Mouse (Mus musculus): ENCODE measurements at regions not wholly inside any gene's neighbourhood (a gene's known extent, or its start where the extent isn't known, plus 50 kb on each side); places are given as distances from the start of the nearest gene placed in this dataset.

DNA sequence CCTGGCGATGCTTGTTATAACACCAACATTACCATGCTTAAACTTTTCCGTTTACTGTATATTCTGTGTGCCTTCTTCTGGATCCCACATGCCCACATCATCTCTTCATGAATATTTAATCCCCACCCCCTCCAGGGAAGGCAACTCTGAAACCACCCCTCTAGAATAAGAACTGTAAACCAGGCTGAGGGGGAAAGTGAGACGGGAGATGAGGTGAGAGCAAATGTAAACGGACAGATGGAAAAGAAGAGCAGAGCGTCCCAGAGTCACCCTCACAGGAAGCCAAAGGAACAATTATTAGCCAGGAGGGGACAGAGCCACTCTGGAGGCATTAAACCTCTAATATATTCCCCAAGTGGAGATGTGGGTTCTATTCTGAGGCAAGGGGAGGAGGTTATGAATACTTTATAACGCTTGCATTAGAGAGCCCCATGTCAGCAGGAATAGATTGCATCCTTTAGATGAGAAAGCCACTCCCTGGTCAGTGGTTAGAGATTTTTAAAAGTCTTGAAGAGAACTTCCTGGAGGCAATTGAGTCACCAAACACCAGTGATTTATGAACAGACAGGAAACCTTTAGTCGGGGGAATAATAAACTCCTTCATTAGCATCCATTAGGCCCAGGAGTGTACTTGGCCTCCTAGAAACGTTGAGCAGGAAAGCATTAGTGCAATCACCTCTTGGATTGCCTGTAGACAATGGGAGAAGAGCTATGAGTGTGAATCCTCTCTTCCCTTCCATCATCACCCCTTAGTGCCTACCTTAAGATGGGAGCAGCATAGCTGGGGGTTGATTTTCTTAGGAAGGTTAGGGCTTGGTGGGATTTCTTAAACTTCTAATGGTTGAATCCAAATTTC lies 220.1 kb downstream of the Elavl2 start:
- DNase-seq, result no peak

DNA sequence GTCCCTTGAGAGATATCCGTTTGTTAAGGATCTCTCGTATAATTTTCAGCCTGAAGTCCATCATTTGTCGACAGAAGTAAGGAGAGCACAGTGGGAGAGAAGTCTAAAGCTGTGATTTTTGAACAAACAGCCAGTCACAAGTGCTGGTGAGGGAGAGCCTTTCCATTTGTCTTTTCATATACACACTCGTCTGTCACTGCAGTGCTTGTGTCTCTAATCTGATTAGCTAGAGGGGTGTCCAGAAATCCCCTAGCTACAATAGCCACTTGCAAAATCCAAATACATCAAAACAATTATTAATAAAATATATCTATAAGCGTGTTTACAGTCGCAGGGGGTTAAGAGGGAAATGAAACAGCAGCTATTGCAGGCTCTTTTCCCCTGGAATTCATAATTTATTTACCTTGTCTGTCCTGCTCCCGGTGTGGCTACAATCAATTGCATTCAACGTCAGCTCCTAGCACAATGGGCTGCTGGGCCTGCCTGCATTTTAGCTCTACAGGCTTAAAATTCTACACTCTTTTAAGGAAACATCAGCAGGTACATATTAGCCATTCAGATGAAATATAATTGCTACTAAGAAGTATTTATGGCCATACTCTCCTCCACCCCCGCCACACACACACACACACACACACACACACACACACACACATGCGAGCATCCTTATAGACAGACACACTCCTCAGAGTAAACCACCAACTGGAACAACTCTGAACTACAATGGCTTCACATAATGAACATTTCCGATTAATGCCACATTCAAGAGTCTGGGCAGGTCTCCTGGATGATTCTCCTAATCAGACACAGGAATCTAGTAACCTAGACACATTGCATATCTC lies 236.1 kb downstream of the Elavl2 start:
- DNase-seq, result no peak

GRCm38 (mm10) chr4:91157047-91157446 lies 243.5 kb downstream of the Elavl2 start:
- no peak for DNase-seq

DNA sequence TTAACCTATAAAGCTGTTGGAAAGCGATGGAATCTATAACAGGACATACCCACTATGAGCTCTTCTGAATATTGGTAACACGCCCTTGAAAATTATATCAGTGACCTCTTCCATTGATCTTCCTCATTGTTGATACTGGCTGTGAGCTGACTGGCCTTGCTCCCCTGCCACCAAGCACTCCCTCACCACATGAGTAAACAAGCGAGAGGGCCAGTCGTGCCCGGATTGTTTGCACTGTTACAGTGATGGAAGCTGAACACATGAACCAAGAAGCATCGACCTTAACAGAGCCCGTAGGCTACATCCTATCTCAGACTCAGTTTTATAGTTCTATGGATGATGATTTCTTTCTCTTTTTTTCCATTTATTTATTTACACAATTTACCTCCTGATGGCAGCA lies 255.9 kb downstream of the Elavl2 start:
- DNase-seq, result no peak

- peak; percentile 15 to 32 for DNase-seq
These were observed 256.7 kb downstream of the Elavl2 start for GRCm38 (mm10) chr4:91143906-91144305.

- no peak for DNase-seq
These were observed 265.3 kb downstream of the Elavl2 start for GRCm38 (mm10) chr4:91135327-91135726.

DNA sequence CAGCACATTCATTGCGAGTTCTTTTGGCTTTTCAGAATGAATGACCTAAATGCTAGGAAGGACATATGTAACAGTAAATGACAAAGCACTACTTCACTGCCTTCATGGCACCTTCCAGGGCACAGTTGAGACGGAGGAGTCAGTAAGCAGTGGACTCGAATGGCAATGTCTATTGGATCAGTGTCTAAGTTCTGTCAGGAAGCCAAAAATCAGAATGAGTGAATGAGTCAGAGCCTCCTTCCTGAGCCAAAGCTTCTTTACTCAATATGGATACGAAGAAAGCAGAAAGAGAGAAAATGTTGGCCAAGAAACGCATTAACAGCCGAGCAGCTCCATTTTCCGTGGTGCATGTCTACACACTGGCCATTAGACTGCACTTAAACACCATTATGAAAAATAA lies 268.3 kb downstream of the Elavl2 start:
- DNase-seq, result no peak

DNA sequence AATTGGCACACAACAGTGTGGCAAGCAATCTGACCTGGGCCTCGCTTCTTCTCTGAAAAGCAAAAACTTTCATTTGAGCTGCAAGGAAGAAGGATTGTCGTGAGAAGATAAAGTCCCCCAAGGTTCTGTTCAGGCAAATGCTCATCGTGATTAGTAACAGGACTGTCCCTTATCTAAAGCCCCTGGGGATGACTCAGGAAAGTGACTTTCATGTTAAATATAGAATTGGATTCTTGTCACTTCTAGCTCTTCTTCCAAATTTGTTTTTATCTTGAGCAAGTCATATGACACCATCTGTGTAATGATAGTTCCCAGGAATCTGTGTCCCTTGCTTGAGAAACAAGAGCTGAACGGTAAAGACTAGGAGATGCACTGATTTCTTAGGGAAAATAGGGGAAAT lies 280.3 kb downstream of the Elavl2 start:
- no peak for DNase-seq

DNA sequence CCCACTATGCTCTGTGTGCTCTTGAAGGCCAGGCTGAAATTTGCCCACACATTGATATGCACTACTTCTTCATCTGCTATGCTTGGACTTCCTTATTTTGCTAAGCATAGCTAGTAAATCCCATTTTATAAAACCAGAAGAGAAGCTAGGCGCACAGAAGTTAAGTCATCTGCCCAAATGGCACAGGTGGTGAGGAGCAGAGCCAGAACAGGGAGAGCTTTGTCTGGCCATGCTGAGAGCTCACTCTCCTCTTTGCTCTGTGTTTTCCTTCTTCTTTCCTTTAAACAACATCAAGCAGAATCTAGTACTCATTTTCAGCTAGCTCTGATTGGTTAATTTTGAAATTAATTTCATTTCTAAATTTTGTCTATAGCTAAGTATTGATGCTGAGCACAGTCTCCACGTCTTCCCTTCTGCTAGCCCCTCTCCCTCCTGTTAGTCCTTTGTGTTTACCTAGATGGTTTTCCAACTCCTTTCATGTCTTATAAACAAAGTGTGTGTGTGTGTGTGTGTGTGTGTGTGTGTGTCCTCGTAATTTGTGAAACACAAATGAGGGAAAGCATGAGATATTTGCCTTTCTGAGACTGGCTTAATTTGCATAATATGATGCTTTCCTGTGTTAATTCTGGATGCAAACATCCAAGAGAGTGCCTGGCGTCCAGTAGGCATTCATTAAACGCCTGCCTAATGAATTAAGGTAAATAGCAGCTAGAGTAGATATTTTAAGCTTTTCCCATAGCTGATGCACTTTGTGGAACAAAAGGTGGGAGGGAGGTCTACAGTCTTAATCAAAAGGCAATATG lies 283.6 kb downstream of the Elavl2 start:
- peak; percentile 58 to 60 for DNase-seq

- no peak for DNase-seq
These were observed 288.6 kb downstream of the Elavl2 start for GRCm38 (mm10) chr4:91111684-91112681.

DNA sequence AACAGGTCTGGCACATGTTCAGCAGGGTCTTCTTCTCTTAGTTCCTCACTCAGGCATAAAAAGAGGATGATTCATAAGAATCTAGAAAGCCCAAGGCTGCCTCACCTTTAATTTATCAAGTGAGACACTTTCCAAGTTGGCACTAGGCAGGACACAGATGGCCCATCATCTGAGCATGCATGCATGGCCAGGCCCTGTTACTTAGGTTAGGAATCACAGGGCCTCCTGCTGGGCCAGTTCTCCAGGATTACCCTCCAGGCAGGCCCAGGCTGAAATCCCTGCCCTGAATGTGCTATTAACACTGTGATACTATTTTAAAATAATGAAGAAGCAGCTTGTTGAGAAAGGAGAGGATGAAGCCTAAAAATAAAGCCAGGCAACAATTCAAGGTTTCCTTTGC lies 304.5 kb downstream of the Elavl2 start:
- DNase-seq, result peak; percentile 93 to 96

DNA sequence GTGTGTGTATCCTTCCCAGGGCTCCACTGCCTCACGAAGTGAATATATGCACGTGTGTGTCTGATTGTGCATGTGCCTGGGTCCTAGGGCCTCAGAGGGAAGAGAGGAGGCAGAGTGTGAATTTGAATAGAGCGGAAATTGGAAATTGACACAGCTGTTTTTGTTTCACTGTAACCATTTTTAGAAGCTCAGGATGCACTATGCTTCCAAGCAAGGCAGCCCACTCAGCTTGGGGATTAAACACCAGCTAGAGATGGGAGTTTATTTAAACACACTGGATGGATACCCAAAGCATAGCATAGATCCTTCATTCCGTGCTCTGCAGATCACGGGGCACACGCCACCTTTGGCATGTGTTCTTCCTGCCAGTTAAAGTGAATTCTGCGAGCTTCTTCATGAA lies 306.2 kb downstream of the Elavl2 start:
- no peak for DNase-seq

DNA sequence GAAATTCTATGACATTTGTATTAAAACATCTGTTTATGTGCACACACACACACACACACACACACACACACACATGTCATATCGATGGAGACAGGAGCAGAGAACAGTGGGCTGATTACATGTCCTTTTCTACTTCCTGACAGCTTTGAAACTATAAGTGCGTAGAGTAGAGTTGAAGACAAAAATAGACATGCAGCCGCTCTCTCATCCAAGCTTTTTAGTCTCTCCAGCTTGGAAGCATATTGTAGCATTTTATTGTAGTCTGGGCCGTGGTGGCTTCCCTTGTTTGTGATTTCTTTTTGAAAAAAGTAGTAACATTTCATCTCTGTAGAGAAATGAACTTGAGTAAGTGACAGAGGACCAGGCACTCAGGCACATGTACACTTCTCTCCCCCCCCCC lies 306.7 kb downstream of the Elavl2 start:
- DNase-seq, result no peak

DNA sequence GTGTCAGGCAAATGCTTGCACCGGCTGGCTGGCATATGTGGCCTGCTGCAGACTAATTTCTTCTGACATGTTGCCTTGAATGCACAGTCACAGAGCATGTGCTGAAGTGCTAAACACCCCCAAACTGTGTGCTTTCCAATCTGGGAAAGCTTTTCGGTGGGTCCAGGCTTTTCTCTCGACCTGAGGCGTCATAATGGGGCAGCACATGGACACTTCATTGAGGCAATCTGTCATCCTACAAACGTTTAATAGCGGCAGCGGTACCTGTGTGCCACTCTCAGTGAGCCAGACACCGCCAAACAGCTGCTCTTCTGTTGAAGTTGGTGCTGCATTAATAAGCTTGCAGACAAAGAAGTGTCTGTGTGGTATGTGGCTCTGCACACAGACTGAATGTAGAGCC lies 308.3 kb downstream of the Elavl2 start:
- no peak for DNase-seq

GRCm38 (mm10) chr4:91091910-91092309 lies 308.7 kb downstream of the Elavl2 start:
- DNase-seq, result no peak

DNA sequence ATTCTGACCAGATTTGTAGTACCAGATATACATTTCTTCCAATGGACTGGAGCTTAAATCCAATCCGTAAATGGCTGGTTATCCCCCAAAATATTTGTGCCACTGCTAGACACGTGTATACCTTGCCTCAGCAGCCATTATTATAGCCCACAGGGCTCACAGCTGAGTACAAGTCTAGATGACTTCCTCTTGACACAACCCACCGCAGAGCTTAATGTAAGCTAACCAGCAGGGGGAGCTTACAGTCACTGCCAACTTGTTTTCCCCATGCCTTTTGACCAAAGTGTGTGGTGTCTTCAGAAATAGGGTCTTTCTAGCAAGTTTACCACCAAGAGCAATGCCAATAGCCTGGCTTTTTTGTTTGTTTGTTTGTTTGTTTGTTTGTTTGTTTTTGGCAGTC lies 316.6 kb downstream of the Elavl2 start:
- DNase-seq, result no peak

- DNase-seq, result no peak
These were observed 319.1 kb downstream of the Elavl2 start for GRCm38 (mm10) chr4:91081447-91081846.

- no peak for DNase-seq
These were observed 319.8 kb downstream of the Elavl2 start for GRCm38 (mm10) chr4:91080620-91081441.

DNA sequence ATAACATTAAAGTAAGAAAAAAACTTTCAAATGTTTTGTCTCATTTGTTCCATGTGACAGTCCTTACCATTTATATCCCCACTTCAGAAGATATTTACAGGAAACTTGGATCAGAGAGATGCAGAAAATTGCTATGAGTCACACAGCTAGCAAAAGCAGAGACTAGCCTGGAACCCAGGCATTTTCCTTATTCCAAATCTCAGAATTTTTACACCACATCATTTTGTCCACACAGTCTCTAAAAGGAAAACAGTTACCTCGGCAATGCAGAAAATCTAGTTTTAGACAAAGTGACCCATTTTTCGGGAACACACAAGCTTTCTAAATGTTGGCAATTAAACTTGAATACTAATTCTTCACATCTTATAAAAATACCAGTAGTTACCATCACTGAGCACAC lies 329.3 kb downstream of the Elavl2 start:
- no peak for DNase-seq

DNA sequence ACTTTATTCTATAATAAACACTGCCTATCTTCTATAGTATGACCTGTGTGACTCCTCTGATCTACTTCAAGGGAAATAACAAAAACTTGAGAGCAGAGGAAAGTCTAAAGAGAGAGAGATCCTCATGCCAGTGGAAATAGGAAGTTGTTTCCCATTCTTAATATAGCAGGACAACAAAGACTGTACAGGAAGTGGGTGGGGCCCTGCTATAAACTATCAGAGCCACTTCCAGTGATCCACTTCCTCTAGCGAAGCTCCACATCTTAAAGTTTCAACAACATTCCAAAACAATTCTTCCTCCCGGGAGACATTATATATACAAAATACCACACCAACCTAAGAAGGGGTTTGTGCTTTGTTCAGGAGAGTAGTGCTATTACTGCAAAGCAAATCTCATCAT lies 339.7 kb downstream of the Elavl2 start:
- no peak for DNase-seq

DNA sequence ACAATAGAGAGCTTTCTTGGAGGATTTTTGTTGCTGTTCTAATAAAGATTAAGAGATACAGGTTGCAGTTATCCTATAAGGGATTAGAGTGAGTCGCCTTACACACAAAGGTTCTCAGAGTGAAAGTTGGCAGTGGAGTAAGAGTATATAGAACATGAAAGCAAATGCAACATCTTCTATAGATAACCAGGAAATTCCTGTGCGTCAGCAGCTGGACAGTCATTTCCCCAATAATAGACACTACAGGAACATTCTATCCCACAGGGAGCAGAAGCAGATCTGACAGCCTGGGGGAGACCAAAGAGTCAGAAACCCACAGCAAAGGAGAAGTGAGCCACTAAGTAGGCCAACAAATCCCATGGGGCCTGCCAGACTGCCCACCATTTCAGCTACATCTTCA lies 348.7 kb downstream of the Elavl2 start:
- DNase-seq, result no peak

Data from cerebellum, postnatal 36 days (tissue).